Mouse (Mus musculus) embryonic facial prominence, embryonic 15.5 days (tissue): ENCODE measurements around the gene Ltb. TPM values are rescaled to one million over a fixed set of nuclear protein-coding genes. Genes with fewer than 3 reads are reported as not detected.

ENCODE experiments used
- ATAC-seq: fragments of 200-750 bp; cut with Nextera tagmentation; 2 replicates; pipeline ENCODE4 v1.8.0; 2017; ENCODE audit warnings: low read depth, moderate TSS enrichment; ENCODE audit not compliant: insufficient number of reproducible peaks, low FRiP score, low TSS enrichment
- H3K27ac ChIP-seq: fragments of 300-500 bp; sonication (generic); replicated peaks from 2 replicates; pipeline ENCODE4 v1.5.1; 2015; ENCODE audit warnings: mild to moderate bottlenecking, inconsistent platforms
- H3K27me3 ChIP-seq: fragments of 300-500 bp; sonication (generic); 2 replicates; pipeline ENCODE4 v1.6.1; 2015; ENCODE audit warnings: inconsistent platforms
- H3K36me3 ChIP-seq: fragments of 300-500 bp; sonication (generic); 2 replicates; pipeline ENCODE4 v1.6.1; 2015; ENCODE audit warnings: mild to moderate bottlenecking, inconsistent platforms
- H3K4me1 ChIP-seq: fragments of 300-500 bp; sonication (generic); 2 replicates; pipeline ENCODE4 v1.6.1; 2015; ENCODE audit warnings: inconsistent platforms
- H3K4me2 ChIP-seq: fragments of 300-500 bp; sonication (generic); replicated peaks from 2 replicates; pipeline ENCODE4 v1.6.1; 2015; ENCODE audit warnings: mild to moderate bottlenecking, inconsistent platforms
- H3K4me3 ChIP-seq: fragments of 300-500 bp; sonication (generic); replicated peaks from 2 replicates; pipeline ENCODE4 v1.5.1; 2015; ENCODE audit warnings: mild to moderate bottlenecking, inconsistent platforms
- H3K9ac ChIP-seq: fragments of 300-500 bp; sonication (generic); 2 replicates; pipeline ENCODE4 v1.6.1; 2015; ENCODE audit warnings: inconsistent platforms
- H3K9me3 ChIP-seq: fragments of 300-500 bp; sonication (generic); replicated peaks from 2 replicates; pipeline ENCODE4 v1.6.1; 2016; ENCODE audit warnings: inconsistent platforms
- WGBS: fragments of 180-500 bp; shearing (Covaris S2); methylation state at CpG from one replicate; pipeline ENCODE4 v1.1.7; 2015; 5-methylcytosine and 5-hydroxymethylcytosine counted together
- microRNA-seq: library from miRNA; unstranded; fragments of <30 nt; microRNA quantifications from one replicate; pipeline ENCODE4, GENCODE M21; 2016; ENCODE audit warnings: borderline number of aligned reads
- polyA plus RNA-seq: library from polyadenylated mRNA; unstranded; fragments of >200 nt; fragmentation: Nextera tagmentation; extraction: Ambion mirVana; gene quantifications from 2 replicates; pipeline ENCODE4 v1.2.1, GENCODE M21; 2015

The Ltb gene
- polyA plus RNA-seq, 1 experiment from 2014 or later = 2.3 TPM

DNA sequence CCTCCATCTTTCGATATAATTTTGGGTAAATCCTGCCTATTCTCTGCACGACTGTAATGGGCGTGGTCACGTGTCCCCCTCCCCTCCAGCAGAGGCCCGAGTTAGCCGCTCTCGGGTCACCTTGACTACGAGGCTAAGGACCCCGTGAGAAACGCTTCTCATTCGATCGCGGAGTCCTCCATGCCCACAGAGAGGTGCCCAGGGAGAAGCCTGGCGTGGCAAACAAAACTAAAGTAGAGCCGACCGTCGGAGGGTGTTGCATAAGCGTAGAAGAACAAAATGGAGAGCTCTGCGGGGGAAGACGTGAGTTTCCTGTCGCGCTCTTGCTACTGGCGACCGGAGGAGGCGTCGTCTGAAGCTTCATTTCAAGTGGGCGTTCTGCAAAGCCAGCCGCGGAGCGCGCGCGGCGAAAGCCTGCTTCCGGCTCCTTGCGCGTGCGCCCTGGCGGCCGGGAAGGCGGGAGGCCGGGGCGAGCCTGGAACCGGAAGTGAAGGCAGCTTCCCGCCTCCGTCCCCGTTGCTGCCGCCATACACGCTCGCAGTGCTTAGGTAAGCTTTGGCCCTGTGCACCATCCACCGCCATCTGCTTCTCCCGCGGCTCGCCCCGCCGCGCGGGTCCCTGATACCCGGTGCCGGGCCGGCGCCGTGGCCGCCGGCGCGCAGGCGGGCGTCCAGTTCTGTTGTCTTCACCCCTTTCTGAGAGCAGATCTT, 47.2 kb downstream of the Ltb start, which contains the start of gene Ddx39b:
TSS of gene Ddx39b (plus strand) at position 442 of the 710 bp plus-strand sequence.
- Histone ChIP-seq H3K27me3 (no peaks in the 10 kb centered on the region), H3K9me3 (no peaks in the 10 kb centered on the region), H3K27ac (peak within 1 kb of the TSS; percentile 99), H3K36me3 (peaks cover 32% of the 10 kb centered on the region), H3K4me2 (peak within 1 kb of the TSS; percentile 84), H3K4me1 (peaks cover 46% of the 10 kb centered on the region), H3K4me3 (peak within 1 kb of the TSS; percentile 87), H3K9ac (peak within 1 kb of the TSS; percentile 95)
- peak; percentile 93 for ATAC-seq
- WGBS = under 1% methylated on average over 69 of the region's 69 CpGs

DNA sequence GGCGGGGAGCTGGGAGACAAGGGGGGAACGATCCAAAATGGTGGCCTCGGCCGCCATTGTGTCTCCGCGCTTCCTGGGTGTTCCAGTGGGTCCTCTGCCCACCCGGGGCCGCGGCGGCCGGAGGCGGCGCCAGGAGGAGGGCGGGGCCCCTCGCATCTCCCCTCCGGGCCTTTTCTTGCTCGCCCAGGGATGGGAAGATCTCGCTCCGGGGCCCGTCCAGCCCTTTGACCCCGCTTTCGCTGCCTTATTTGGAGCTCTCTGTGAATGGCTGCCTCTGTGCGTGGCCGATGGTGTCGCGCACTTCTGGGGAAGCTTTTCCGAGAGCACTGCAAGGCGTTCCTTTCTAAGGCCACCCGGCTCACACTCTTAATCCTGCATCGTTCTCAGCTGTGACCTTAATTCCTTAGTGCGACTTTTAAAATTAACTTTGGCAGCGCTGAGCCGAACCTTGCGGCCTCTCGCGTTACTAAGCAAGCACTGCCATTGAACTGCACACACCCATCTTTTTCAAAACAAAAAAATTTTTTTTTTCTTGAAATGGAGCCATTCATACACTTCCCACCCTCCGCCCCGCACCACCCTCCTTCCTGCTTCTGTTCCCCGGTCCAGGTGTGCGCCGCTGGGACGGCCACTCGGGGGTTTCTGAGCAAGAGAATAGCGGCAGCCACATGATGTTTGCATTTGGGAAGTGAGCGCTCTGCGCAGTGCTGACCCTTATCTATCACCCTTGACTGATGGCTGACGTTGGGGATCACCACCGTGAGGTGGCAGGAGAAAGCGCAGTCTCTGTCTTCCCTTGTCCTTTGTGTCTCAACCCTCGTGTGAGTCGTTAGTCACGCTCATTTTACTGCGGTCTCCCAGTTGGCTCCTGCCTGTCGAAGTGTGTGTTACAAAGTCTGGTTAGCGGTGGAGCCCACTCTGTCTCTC, 48.0 kb downstream of the Ltb start:
- peaks cover 50% of the 10 kb centered on the region for H3K4me1 ChIP-seq
- WGBS = under 1% methylated on average over 54 of the region's 55 CpGs
- peaks cover 40% of the 10 kb centered on the region for H3K36me3 ChIP-seq
- peak overlapping the region; percentile 87 for H3K4me3 ChIP-seq
- H3K9ac ChIP-seq = peak overlapping the region; percentile 95
- peak overlapping the region; percentile 84 for H3K4me2 ChIP-seq
- no peaks in the 10 kb centered on the region for H3K27me3 ChIP-seq
- H3K27ac ChIP-seq = peak overlapping the region; percentile 99
- peak; percentile 55 for ATAC-seq
- no peaks in the 10 kb centered on the region for H3K9me3 ChIP-seq

DNA sequence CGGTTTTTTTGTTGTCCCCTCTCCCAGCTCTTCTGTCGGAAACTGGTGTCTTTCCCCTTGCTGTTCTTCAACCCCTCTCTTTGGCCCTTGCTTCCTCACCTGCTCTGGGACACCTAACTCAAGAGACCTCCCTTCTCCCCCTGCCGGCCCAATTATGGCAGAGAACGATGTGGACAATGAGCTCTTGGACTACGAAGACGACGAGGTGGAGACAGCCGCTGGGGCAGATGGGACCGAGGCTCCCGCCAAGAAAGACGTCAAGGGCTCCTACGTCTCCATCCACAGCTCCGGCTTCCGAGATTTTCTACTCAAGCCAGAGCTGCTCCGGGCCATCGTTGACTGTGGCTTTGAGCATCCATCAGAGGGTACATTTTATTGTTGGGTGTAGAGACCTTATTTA, 48.8 kb downstream of the Ltb start:
- no peak for ATAC-seq
- H3K9ac ChIP-seq = peak overlapping the region; percentile 95
- H3K27ac ChIP-seq = peak overlapping the region; percentile 99
- peaks cover 46% of the 10 kb centered on the region for H3K36me3 ChIP-seq
- H3K27me3 ChIP-seq = no peaks in the 10 kb centered on the region
- H3K9me3 ChIP-seq = no peaks in the 10 kb centered on the region
- H3K4me1 ChIP-seq = peaks cover 53% of the 10 kb centered on the region
- H3K4me2 ChIP-seq = peak overlapping the region; percentile 84
- WGBS = 2% methylated on average over 16 of the region's 16 CpGs
- H3K4me3 ChIP-seq = peak overlapping the region; percentile 87

DNA sequence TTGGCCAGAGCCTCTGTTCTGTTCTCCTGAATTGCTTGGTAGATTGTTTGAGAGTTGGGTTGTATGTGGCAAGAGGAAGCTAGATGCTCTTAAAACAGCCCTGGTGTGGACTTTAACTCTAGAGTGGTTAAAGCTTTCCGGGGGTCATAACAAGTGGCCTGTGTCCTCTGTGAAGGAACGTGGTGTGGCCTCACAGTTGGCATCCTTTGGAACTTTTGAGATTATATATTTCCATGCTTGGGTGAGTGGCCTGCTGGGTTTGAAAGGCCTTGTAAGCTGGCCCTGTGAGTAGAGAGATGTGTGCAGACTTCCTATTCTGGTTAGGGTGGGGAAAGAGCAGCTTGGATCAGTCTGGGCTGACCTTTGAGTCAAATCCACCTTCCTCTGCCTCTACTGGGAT, 50.8 kb downstream of the Ltb start:
- Histone ChIP-seq H3K4me1 (peaks cover 53% of the 10 kb centered on the region), H3K4me3 (peak overlapping the region; percentile 87), H3K36me3 (peaks cover 65% of the 10 kb centered on the region), H3K9me3 (no peaks in the 10 kb centered on the region), H3K27me3 (no peaks in the 10 kb centered on the region), H3K27ac (no peak overlapping the region), H3K4me2 (peak overlapping the region; percentile 84; the same call in 1 of the 2 replicates), H3K9ac (no peak overlapping the region)
- WGBS = 80% methylated on average over 2 of the region's 2 CpGs
- ATAC-seq = no peak

Small RNA genes within 50 kb of the gene (microRNA-seq; reads per million reads assigned to microRNA genes)
- gene Mir6973a (not detected), gene Mir6974 (not detected), gene Mir6975 (1.4 reads per million)

Other genes starting within 250 kb of the Ltb start
- 2.2 and 3.4 TPM in 2 replicates for gene Hspa1b, start 235.2 kb upstream of the Ltb start, polyA plus RNA-seq
- not detected in 2 replicates for gene Gm20481, start 224.5 kb upstream of the Ltb start, polyA plus RNA-seq
- gene Hspa1a, start 222.3 kb upstream of the Ltb start, polyA plus RNA-seq = 19.5 and 19.7 TPM in 2 replicates
- 0.71 and 0.77 TPM in 2 replicates for gene Hspa1l, start 221.7 kb upstream of the Ltb start, polyA plus RNA-seq
- 163 and 173 TPM in 2 replicates for gene Lsm2, start 212.6 kb upstream of the Ltb start, polyA plus RNA-seq
- 108 and 114 TPM in 2 replicates for gene Vars, start 193.5 kb upstream of the Ltb start, polyA plus RNA-seq
- gene Vwa7, start 177.9 kb upstream of the Ltb start, polyA plus RNA-seq = 0.43 and 0.58 TPM in 2 replicates
- gene Sapcd1, start 166.4 kb upstream of the Ltb start, polyA plus RNA-seq = 21.5 and 23.4 TPM in 2 replicates
- gene Msh5, start 147.7 kb upstream of the Ltb start, polyA plus RNA-seq = 3.6 and 5.4 TPM in 2 replicates
- 324 and 329 TPM in 2 replicates for gene Clic1, start 144.5 kb upstream of the Ltb start, polyA plus RNA-seq
- gene Ddah2, start 135.4 kb upstream of the Ltb start, polyA plus RNA-seq = 319 and 347 TPM in 2 replicates
- 98.5 and 131 TPM in 2 replicates for gene Ly6g6c, start 129.1 kb upstream of the Ltb start, polyA plus RNA-seq
- 1.1 and 1.4 TPM in 2 replicates for gene Mpig6b, start 128.3 kb upstream of the Ltb start, polyA plus RNA-seq
- 31.4 and 33.0 TPM in 2 replicates for gene Ly6g6e, start 117.5 kb upstream of the Ltb start, polyA plus RNA-seq
- gene Ly6g6d, start 116.4 kb upstream of the Ltb start, polyA plus RNA-seq = 1.5 and 2.3 TPM in 2 replicates
- 0.20 and 0.28 TPM in 2 replicates for gene Ly6g6f, start 108.8 kb upstream of the Ltb start, polyA plus RNA-seq
- 102 and 105 TPM in 2 replicates for gene Abhd16a, start 105.2 kb upstream of the Ltb start, polyA plus RNA-seq
- gene Ly6g5c, start 86.2 kb upstream of the Ltb start, polyA plus RNA-seq = not detected in 2 replicates
- 1.4 and 1.8 TPM in 2 replicates for gene Ly6g5b, start 79.0 kb upstream of the Ltb start, polyA plus RNA-seq
- gene Gpank1, start 73.0 kb upstream of the Ltb start, polyA plus RNA-seq = 19.5 and 20.1 TPM in 2 replicates
- gene Csnk2b, start 72.4 kb upstream of the Ltb start, polyA plus RNA-seq = 278 and 279 TPM in 2 replicates
- gene D17H6S53E, start 68.1 kb upstream of the Ltb start, polyA plus RNA-seq = 11.2 and 12.2 TPM in 2 replicates
- gene Apom, start 62.4 kb upstream of the Ltb start, polyA plus RNA-seq = 0.17 TPM in 1 of 2 replicates, not detected in the other
- gene Bag6, start 59.3 kb upstream of the Ltb start, polyA plus RNA-seq = 57.8 TPM in 2 replicates
- gene Prrc2a, start 29.5 kb upstream of the Ltb start, polyA plus RNA-seq = 179 and 198 TPM in 2 replicates
- gene Aif1, start 18.4 kb upstream of the Ltb start, polyA plus RNA-seq = 15.5 and 17.5 TPM in 2 replicates
- gene Lst1, start 6.0 kb upstream of the Ltb start, polyA plus RNA-seq = 27.2 and 27.4 TPM in 2 replicates
- 0.47 and 0.76 TPM in 2 replicates for gene Tnf, start 7.6 kb downstream of the Ltb start, polyA plus RNA-seq
- gene Lta, start 10.9 kb downstream of the Ltb start, polyA plus RNA-seq = 0.27 and 0.32 TPM in 2 replicates
- gene Gm16181, start 26.4 kb downstream of the Ltb start, polyA plus RNA-seq = 0.57 TPM in 1 of 2 replicates, not detected in the other
- 4.1 and 4.4 TPM in 2 replicates for gene Atp6v1g2, start 39.2 kb downstream of the Ltb start, polyA plus RNA-seq
- 11.8 and 12.7 TPM in 2 replicates for gene Nfkbil1, start 41.4 kb downstream of the Ltb start, polyA plus RNA-seq
- gene Ddx39b, start 47.3 kb downstream of the Ltb start, polyA plus RNA-seq = 406 and 413 TPM in 2 replicates
- 81.6 and 82.0 TPM in 2 replicates for gene H2-D1, start 68.3 kb downstream of the Ltb start, polyA plus RNA-seq
- gene H2-Q1, start 126.0 kb downstream of the Ltb start, polyA plus RNA-seq = not detected in 2 replicates
- 0.47 TPM in 1 of 2 replicates, not detected in the other for gene H2-Q2, start 147.8 kb downstream of the Ltb start, polyA plus RNA-seq
- gene H2-Q4, start 185.2 kb downstream of the Ltb start, polyA plus RNA-seq = 2.4 and 2.7 TPM in 2 replicates
- gene H2-Q6, start 230.4 kb downstream of the Ltb start, polyA plus RNA-seq = 0.14 and 0.28 TPM in 2 replicates
- 2.0 and 2.2 TPM in 2 replicates for gene H2-Q7, start 244.7 kb downstream of the Ltb start, polyA plus RNA-seq